Mouse (Mus musculus) hindbrain, embryonic 16.5 days (tissue): ENCODE measurements around the gene Dcdc2b. TPM values are rescaled to one million over a fixed set of nuclear protein-coding genes. Genes with fewer than 3 reads are reported as not detected.

Source experiments
- ATAC-seq: fragments of 200-750 bp; cut with Nextera tagmentation; 2 replicates; pipeline ENCODE4 v1.8.0; 2017; ENCODE audit warnings: moderate TSS enrichment, moderate library complexity
- H3K27ac ChIP-seq: fragments of 300-500 bp; sonication (generic); 2 replicates; pipeline ENCODE4 v1.5.1; 2014; ENCODE audit warnings: low read depth, mild to moderate bottlenecking, control low read depth, low read length, moderate library complexity
- H3K27me3 ChIP-seq: fragments of 300-500 bp; sonication (generic); replicated peaks from 2 replicates; pipeline ENCODE4 v1.6.1; 2014; ENCODE audit warnings: low read length; ENCODE audit not compliant: control insufficient read depth, insufficient read depth
- H3K36me3 ChIP-seq: fragments of 300-500 bp; sonication (generic); 2 replicates; pipeline ENCODE4 v1.6.1; 2014; ENCODE audit warnings: mild to moderate bottlenecking, low read length, moderate library complexity, mixed read lengths; ENCODE audit not compliant: control insufficient read depth, insufficient read depth
- H3K4me1 ChIP-seq: fragments of 300-500 bp; sonication (generic); 2 replicates; pipeline ENCODE4 v1.6.1; 2014; ENCODE audit warnings: low read depth, low read length; ENCODE audit not compliant: control insufficient read depth, insufficient read depth
- H3K4me2 ChIP-seq: fragments of 300-500 bp; sonication (generic); 2 replicates; pipeline ENCODE4 v1.6.1; 2014; ENCODE audit warnings: mild to moderate bottlenecking, low read length, control low read depth, moderate library complexity
- H3K4me3 ChIP-seq: fragments of 300-500 bp; sonication (generic); 2 replicates; pipeline ENCODE4 v1.5.1; 2014; ENCODE audit warnings: mild to moderate bottlenecking, low read length, control low read depth, moderate library complexity
- H3K9ac ChIP-seq: fragments of 300-500 bp; sonication (generic); 2 replicates; pipeline ENCODE4 v1.6.1; 2014; ENCODE audit warnings: low read depth, mild to moderate bottlenecking, control low read depth, low read length, moderate library complexity
- H3K9me3 ChIP-seq: fragments of 300-500 bp; sonication (generic); 2 replicates; pipeline ENCODE4 v1.6.1; 2014; ENCODE audit warnings: mild to moderate bottlenecking, low read length, moderate library complexity; ENCODE audit not compliant: control insufficient read depth
- WGBS: fragments of 180-500 bp; shearing (Covaris S2); extraction: QIAGEN DNeasy Blood & Tissue Kit; methylation state at CpG from one replicate; pipeline ENCODE4 v1.1.7; 2014; 5-methylcytosine and 5-hydroxymethylcytosine counted together
- polyA plus RNA-seq: library from polyadenylated mRNA; unstranded; fragments of >200 nt; fragmentation: Nextera tagmentation; extraction: Ambion mirVana; gene quantifications from 2 replicates; pipeline ENCODE4 v1.2.1, GENCODE M21; 2015

Dcdc2b gene
- polyA plus RNA-seq, 1 experiment from 2014 or later: 2.1 TPM

DNA sequence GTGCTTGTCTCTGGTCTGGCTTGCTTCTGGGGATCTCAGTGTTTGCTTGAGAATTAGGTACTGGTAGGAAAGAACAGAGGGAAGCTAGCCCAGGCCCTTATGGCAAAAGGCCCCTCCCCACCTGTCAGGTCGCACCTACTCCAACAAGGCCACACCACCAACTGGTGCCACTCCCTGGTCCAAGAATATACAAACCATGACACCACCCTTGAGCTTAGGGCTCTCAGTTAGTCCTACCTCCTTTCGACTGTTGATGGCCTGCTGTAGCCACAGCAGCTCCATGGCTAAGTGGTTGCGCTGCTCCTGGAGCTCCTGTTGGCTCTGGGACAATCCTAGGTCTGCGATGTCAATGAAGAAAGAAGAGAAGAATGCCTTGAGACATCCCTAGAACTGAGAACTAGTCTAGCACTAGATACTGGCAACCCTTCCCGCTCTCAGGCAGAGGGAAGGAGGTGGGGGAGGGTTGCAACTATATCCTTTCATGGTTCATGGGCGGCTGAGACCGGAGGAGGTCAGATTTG is 3.1 kb upstream of the Dcdc2b start:
- WGBS: 97% methylated on average over 7 of the region's 7 CpGs
- H3K9ac ChIP-seq: no peak overlapping the region
- no peak for ATAC-seq

DNA sequence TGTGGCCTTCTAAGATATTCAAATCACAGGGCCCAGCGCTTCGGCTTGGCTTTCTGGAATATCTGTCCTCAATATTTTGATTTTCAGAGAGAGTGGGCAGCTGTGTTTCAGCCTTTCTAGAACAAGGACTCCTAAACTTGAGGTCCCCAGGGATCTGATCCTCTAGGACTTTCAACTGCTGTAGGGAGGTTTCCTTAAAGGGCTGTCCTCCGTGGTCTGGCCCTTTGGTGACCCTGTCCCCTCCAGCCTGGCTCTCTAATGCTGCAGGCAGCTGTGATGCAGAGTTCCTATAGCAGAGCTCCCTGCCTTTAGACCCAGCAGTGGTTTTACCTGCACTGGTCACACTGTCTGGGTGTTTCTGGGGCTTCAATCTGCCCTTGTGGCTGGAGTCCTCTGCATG is 2.6 kb upstream of the Dcdc2b start:
- H3K27me3 ChIP-seq: no peaks in the 10 kb centered on the region
- H3K27ac ChIP-seq: no peak overlapping the region
- H3K4me1 ChIP-seq: peaks cover 16% of the 10 kb centered on the region
- H3K4me2 ChIP-seq: no peak overlapping the region
- H3K9me3 ChIP-seq: no peaks in the 10 kb centered on the region
- H3K36me3 ChIP-seq: peaks cover 4% of the 10 kb centered on the region; the same call in 1 of the 2 replicates
- H3K4me3 ChIP-seq: no peak overlapping the region
- H3K9ac ChIP-seq: no peak overlapping the region
- ATAC-seq: no peak
- 93% methylated on average over 3 of the region's 3 CpGs for WGBS

More for the DNA sequence above, 3.1 kb upstream of the Dcdc2b start:
- no peaks in the 10 kb centered on the region for H3K9me3 ChIP-seq
- H3K4me3 ChIP-seq: no peak overlapping the region
- no peak overlapping the region for H3K4me2 ChIP-seq
- H3K4me1 ChIP-seq: peaks cover 21% of the 10 kb centered on the region
- peaks cover 4% of the 10 kb centered on the region; the same call in 1 of the 2 replicates for H3K36me3 ChIP-seq
- H3K27ac ChIP-seq: no peak overlapping the region
- no peaks in the 10 kb centered on the region for H3K27me3 ChIP-seq

DNA sequence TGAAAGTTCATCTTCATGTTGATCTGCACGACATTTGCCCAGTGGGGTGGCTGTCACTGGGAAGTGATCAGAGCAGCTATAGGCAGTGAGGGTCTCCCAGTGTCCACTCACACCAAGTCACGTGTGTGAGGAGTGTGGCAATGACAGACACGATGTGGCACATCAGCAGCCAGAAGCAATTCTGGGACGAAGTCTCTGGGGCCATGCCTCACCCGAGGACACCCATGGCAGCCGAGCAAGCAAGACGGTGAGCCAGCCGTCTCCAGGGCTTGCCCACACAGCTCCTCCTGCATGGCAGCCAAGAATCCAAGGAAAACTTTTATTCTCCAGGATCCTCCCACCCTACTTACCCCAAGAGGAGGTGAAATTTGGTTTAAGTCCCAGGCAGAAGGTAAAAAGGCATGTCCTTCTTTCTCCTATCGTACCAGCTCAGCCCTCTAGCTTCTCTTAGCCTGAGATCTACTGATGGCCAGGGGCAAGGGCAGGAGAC is 1.8 kb upstream of the Dcdc2b start:
- Histone ChIP-seq H3K4me2 (no peak overlapping the region), H3K27me3 (no peaks in the 10 kb centered on the region), H3K27ac (no peak overlapping the region), H3K9me3 (no peaks in the 10 kb centered on the region), H3K4me1 (peaks cover 8% of the 10 kb centered on the region), H3K4me3 (no peak overlapping the region), H3K36me3 (peaks cover 4% of the 10 kb centered on the region; the same call in 1 of the 2 replicates), H3K9ac (no peak overlapping the region)
- WGBS: 82% methylated on average over 9 of the region's 9 CpGs
- ATAC-seq: no peak

- Histone ChIP-seq H3K4me3 (no peak overlapping the region), H3K36me3 (peaks cover 15% of the 10 kb centered on the region), H3K9ac (no peak overlapping the region), H3K27ac (no peak overlapping the region), H3K27me3 (no peaks in the 10 kb centered on the region), H3K4me1 (no peaks in the 10 kb centered on the region; the same call in 1 of the 2 replicates), H3K9me3 (no peaks in the 10 kb centered on the region), H3K4me2 (no peak overlapping the region)
- WGBS: 75% methylated on average over 4 of the region's 4 CpGs
- ATAC-seq: no peak
These were observed 3.6 kb downstream of the Dcdc2b start for GRCm38 (mm10) chr4:129610472-129610871.

DNA sequence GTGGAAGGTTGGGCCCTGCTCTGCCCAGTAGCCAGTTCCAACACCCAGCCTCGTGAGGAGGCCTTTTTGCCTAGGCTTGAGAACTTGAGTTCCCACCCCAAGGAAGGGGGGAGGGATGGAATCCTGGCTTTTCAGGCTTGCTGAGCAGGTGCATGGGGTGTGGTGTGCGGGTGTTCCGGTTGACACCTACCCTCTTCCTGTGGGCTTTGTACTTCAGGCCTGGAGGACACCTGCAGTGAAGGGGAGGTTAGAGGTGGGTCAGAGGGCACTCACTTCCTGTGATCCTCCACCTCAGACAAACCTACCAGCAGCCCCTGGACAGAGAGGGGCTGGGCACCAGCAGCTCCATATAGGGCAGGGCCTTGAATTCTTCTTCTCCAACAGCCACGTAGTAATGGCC is 4.0 kb downstream of the Dcdc2b start:
- Histone ChIP-seq H3K27ac (no peak overlapping the region), H3K4me2 (no peak overlapping the region), H3K9ac (no peak overlapping the region), H3K27me3 (no peaks in the 10 kb centered on the region), H3K4me3 (no peak overlapping the region), H3K9me3 (no peaks in the 10 kb centered on the region), H3K4me1 (no peaks in the 10 kb centered on the region; the same call in 1 of the 2 replicates), H3K36me3 (peaks cover 15% of the 10 kb centered on the region)
- WGBS: 77% methylated on average over 4 of the region's 4 CpGs
- ATAC-seq: no peak

- no peak overlapping the region for H3K27ac ChIP-seq
- peaks cover 22% of the 10 kb centered on the region for H3K36me3 ChIP-seq
- no peak overlapping the region for H3K4me2 ChIP-seq
- H3K27me3 ChIP-seq: no peaks in the 10 kb centered on the region
- no peak overlapping the region for H3K4me3 ChIP-seq
- H3K9ac ChIP-seq: peak overlapping the region; percentile 20; the same call in 1 of the 2 replicates
- H3K9me3 ChIP-seq: no peaks in the 10 kb centered on the region
- ATAC-seq: peak; percentile 28; the same call in 1 of the 2 replicates
- WGBS: 83% methylated on average over 12 of the region's 12 CpGs
- no peaks in the 10 kb centered on the region; the same call in 1 of the 2 replicates for H3K4me1 ChIP-seq
These were observed 4.9 kb downstream of the Dcdc2b start for GRCm38 (mm10) chr4:129609139-129609631.

GRCm38 (mm10) chr4:129608426-129609025 is 5.5 kb downstream of the Dcdc2b start:
- H3K4me1 ChIP-seq: no peaks in the 10 kb centered on the region; the same call in 1 of the 2 replicates
- no peaks in the 10 kb centered on the region for H3K27me3 ChIP-seq
- no peak overlapping the region; the same call in 1 of the 2 replicates for H3K27ac ChIP-seq
- H3K4me2 ChIP-seq: no peak overlapping the region
- ATAC-seq: peak; percentile 89
- peaks cover 29% of the 10 kb centered on the region for H3K36me3 ChIP-seq
- H3K4me3 ChIP-seq: no peak overlapping the region
- no peaks in the 10 kb centered on the region for H3K9me3 ChIP-seq
- peak overlapping the region; percentile 53 for H3K9ac ChIP-seq
- WGBS: 36% methylated on average over 7 of the region's 7 CpGs

- WGBS: under 1% methylated on average over 73 of the region's 74 CpGs
- peak within 1 kb of the TSS; percentile 65 for H3K4me3 ChIP-seq
These were observed 13.6 kb downstream of the Dcdc2b start, which contains the start of the genes Eif3i and Tmem234 for GRCm38 (mm10) chr4:129600233-129601158. Gene Eif3i, minus strand, starts transcription at chr4:129600648. Gene Tmem234, plus strand, starts transcription at chr4:129600668.

More at GRCm38 (mm10) chr4:129600233-129601158, 13.6 kb downstream of the Dcdc2b start, which contains the start of the genes Eif3i and Tmem234:
- Histone ChIP-seq H3K9ac (peak within 1 kb of the TSS; percentile 79), H3K36me3 (peaks cover 26% of the 10 kb centered on the region), H3K4me2 (peak within 1 kb of the TSS; percentile 70), H3K27ac (peak within 1 kb of the TSS; percentile 73), H3K27me3 (no peaks in the 10 kb centered on the region), H3K4me1 (peaks cover 17% of the 10 kb centered on the region), H3K9me3 (no peaks in the 10 kb centered on the region)
- ATAC-seq: peak; percentile 93
